Mouse (Mus musculus) thymus, postnatal 10 days (tissue): ENCODE results near the gene Tent4b.
"Not testable (repeated sequence)": the region's sequence is repeated elsewhere in the genome, so short reads cannot be mapped to it uniquely, and the experiment has no call there.

ENCODE experiments used
- DNase-seq, 2 experiments: peaks; one replicate each; pipeline ENCODE4 v3.0.0; 2021; ENCODE audit warnings: low spot score in 2 of 2

Tent4b gene

DNA sequence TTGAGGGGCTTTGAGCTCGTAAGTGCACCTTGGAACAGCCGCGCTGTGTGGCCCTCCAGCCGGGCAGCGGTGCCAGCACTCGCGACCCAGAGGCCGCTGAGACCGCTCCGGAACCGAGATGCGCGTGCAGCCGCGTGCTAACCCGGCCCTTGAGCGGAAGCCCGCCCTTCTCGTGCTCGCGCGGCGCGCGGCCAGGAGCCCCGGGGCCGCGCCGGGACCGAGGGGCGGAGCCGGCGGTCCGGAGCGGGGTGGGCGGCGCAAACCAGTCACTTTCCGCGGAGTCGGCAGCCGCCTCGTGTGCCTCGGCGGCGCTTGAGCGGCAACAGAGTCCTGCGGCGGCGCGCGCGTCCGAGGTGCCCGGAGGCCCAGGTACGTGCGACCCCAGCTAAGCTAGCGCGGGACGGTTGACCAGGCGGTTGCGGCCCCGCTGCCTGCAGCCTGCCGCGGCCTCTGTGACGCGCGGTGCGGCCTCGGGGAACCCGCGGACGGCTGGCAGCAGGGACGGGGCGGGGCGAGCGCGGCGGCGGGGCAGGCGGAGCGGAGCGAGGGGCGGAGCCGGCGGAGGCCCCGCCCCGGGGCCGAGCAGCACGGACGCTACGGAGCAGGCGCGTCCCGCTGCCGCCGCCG lies at the start of gene Tent4b:
TSS of gene Tent4b (plus strand) at position 269 of the 627 bp plus-strand sequence.
- DNase-seq, result peak; percentile 85 to 92

DNA sequence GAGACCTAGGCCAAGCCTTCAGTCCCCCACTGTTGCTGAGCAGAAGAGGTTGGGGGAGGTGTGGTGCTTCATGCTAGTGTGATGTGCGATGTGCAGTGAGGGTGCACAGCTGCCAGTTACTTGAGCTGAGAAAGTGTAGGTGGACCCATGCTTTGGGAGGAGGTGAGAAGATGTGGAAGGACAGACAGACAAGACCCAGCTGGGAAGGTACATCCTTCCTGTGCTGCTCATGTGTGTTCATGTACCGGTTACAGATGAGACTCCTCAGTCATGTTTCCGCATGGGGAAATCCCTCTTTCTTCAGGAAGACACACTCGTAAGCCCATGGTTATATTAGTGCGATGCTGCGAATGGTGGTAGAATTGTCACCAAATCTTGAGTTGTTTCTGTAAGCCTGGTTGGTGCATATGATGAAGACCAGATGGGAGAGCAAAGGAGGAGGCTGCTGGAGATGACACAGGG lies 48.1 kb upstream of the Tent4b start:
- DNase-seq, result no peak

DNA sequence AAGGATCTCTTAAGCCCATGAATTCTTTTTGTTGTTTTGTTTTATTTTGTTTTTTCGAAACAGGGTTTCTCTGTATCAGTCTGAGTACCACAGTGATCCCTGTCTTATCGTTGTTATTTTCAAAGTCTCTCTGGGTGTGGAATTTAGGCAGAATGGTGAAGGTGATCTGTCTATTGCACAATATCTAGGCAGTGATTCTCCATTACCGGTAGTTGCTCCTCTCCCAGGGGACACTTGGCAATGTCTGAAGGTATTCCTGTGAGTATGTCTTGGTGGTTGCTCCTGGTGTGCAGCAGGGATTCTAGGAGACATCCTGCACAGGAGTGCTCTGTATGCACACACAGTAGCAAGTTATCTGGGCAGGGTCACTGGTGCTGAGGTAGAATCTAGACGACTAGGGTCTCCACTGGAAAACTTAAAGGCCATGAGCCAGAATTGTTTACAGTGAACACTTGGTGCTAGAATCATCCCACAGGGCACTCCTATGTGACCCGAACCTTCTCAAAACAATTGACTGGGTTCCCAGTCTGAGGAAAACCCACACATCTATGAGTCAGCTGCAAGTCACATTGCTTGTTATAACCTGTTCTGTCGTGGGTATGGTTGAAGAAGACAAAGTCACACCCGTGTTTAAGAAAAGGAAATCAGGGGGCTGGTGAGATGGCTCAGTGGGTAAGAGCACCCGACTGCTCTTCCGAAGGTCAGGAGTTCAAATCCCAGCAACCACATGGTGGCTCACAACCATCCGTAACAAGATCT lies 38.6 kb upstream of the Tent4b start:
- no peak for DNase-seq

DNA sequence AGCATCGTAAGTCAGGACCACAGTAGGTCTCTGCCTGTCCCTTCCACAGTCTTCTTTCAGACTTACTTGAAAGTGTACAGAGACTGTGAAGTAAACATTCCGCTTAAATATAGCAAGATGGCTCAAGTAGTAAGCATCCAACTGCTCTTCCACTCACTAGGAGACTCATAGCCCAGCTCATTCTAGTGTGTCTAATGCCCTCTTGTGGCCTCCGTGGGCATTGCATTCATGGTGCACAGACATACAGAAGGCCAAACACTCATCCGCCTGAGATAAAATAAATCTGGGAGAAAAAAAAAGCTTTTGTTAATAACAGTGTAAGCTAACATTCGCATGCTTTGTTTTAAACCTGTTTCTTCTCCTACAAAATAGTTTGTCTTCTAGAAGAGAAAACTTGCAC lies 37.6 kb upstream of the Tent4b start:
- peak; percentile 18 to 71 for DNase-seq

DNA sequence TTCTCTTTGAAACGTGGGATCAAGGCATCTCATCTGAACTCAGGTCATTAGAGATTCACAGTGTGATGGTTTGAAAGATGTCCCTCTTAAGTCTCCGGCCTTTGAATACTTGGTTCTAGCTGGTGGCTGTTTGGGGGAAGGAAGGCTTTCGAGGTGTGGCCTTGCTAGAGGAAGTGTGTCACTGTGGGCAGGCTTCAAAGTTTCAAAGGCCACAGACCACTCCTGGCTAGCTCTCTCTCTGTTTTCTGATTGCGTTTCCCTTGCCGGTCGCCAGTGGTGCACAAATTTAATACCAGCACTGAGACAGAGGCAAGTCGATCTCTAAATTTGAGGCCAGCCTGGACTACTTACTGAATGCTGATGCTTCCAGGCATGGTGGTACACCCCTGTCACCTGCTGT lies 23.7 kb upstream of the Tent4b start:
- no peak for DNase-seq

DNA sequence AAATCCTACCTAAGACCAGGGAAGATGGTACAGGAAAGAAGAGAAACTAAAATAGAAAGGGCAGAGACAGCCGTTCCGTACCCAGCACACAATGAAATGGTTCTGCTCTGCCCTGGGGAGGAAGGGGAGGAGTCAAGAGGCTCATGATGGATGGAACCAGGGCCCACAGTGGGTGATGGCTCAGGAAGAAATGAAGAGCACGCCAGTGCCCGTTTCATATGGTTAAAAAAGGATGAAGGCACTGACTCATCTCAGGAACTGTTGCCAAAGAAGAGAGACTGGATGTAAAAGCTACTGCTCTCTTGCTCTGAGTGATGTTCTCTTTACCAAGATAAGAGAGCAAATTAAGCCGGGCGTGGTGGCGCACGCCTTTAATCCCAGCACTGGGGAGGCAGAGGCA lies 21.7 kb upstream of the Tent4b start:
- DNase-seq, result no peak

DNA sequence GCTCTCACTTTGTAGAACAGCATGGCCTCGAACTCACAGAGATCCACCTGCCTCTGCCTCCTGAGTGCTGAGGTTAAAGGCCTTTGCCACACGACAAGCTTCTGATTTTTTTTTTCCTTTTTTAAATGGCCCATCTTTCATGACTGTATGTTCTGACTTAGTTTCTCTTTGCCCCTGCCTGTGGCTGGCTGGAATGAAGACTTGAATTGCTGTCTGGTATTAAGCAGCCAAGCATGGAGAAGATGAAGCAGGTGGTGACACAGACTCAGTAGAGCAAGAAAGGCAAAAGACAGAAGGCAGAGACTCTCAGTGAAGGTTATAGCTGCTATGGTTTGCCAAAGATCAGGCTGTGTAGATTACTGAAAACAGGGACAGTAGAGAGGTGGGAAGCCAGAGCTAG lies 15.9 kb upstream of the Tent4b start:
- DNase-seq, result no peak

DNA sequence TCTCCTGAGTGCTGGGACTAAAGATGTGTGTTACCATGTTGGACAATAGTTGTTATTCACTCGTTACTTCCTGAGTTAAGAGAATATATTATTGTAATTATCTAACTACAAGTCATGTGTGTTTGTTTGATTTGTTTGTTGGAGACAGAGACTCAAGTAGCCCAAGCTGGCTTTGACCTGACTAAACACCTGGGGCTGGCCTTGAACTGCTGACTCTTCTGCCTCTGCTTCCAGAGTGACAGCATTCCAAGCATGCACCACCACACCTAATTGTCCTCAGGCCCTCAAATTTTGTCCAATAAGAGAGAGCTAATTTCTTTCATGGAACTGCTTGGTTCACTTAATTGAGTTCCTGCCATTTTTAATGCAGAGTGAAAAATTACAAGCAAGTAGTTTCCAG lies 14.1 kb upstream of the Tent4b start:
- no peak for DNase-seq

DNA sequence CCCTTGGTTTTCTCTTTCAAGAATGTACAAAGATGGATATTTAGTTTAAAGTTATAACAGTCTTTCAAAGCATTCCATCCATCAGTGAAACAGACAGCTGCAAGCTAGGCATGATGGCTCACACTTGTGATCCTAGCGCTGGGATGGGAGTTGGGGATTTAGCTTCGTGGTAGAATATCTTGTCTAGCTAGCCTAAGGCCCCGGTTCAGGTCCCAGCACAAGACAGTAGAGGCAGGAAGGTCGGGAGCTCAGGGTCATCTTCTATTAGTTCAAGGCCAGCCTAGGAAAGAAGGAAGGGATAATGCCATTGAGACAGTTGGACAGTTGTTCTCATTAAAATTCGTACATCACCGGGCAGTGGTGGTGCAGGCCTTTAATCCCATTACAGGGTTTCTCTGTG lies 13.3 kb upstream of the Tent4b start:
- DNase-seq, result no peak

DNA sequence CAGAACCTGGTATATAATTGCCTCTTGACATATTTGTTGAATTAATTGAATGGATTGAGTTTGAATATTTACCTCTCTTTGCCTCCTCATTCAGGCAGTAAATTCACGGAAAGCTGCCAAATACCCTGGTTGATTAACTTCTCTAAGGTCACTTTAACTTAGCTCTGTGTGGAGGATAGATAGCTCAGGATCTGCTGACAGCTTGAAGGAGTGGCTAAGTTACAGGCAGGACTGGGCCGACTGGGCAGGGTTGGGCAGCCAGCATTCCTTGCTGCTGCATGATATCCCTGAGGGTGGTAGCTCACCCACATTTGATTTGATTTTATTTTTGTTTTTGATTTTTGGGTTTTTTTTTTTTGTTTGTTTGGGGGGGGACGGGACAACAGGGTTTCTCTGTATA lies 1.7 kb upstream of the Tent4b start:
- DNase-seq, result no peak

DNA sequence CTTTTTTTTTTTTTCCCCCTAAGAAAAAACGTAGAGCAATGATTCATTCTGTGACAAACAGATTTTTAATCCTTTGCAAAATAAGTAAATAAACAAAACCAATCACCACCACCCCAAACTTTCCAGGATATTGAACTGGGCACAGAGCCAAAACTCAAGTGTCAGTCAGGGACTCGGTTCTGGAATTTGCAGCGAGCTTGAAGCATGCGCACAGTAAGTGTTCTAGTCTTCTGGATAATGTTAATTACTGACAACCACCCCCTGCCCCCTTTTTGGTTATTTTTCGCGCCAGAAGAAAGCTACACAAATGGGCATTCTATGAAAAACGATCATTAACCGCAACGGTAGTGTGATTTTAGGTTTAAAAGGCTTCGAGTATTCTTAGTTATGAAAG lies 465 bp upstream of the Tent4b start:
- no peak for DNase-seq

DNA sequence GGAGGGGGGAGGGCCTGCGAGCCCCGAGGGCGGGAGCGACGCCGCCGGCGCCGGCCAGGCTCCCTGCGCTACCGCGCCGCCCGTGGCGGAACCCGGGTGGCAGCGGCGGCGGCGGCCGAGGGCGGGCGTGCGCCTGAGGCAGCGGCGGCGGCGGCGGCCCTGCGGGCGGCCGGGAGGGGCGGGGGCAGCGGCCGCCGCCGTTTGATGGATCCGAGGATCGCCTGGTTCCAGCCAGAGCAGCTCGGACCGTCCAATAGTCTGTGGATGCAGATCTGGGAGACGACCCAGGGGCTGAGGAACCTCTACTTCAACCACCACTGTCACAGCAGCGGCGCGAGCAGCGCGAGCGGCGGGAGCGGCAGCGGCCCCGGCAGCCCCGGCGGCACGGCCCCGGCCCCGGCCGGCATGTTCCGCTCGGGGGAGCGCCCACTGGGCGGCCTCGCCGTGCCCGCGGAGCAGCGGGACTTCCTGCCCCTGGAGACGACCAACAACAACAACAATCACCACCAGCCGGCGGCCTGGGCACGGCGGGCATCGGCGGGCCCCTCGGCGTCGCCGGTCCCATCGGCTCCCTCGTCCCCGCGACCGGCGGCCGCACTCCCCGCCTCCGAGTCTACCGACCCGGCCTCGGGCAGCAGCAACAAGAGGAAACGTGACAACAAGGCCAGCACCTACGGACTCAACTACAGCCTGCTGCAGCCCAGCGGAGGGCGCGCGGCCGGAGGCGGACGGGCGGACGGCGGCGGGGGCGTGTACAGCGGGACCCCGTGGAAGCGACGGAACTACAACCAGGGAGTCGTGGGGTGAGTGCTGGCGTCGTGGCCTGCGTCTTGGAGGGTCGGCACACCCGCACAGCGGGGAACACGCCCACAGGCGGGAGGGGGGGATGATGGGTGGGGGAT lies 938 bp downstream of the Tent4b start:
- peak; percentile 34 to 41 for DNase-seq

DNA sequence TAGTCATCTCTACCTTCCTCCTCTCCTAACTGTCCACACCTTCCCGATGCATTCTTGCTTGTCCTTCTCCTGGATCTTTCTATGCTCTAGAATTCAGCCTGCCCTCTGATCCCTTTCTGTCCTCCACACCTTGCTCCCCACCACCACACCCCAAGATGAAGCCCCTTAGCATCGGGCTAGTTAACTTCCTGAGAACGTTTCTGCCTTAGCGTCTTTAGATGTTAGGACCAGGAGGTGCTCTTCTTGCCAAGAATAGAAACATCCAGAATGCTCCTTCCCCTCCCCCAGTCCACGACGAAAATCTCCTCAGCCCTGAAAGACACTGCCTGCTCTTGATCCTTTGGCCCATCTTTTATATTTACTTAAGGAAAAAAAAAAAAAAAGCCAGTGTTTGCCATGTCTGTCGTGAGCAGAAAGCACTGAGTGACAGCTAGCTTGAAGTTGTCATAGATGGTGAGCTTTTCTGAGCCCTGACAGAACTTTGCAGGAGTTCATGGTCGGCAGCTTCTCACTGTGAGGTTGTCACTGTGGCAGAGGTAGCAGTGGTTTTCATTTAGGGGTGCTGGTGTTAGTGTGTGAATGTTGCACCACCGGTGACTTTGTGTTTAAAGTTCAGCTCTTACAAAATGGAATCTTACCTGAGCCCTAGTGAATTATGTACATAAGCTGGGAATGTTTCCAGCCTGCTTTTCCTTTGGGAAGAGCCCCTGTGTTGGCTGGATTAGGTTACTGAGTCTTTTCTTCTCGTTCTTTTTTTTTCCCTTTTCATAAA lies 1.9 kb downstream of the Tent4b start:
- DNase-seq, result no peak

DNA sequence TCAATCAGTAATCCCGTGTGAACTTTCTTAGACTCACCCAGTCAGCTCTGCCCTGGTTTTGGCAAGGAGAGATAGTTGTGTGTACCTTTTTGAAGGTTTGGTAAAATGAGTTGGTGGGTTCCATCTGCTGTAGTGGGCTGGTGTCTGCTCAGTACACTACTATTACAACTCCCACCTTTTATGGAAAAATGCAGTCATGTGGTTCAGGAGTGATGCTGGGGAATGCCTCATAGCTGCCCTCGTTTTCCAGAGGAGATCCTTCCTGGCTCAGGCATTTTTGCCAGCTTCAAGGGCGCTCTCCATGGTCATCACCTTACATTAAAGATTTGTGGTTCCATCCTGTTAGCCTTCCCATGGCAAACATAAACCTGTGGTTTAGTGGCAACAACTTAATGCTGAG lies 2.6 kb downstream of the Tent4b start:
- DNase-seq, result no peak

DNA sequence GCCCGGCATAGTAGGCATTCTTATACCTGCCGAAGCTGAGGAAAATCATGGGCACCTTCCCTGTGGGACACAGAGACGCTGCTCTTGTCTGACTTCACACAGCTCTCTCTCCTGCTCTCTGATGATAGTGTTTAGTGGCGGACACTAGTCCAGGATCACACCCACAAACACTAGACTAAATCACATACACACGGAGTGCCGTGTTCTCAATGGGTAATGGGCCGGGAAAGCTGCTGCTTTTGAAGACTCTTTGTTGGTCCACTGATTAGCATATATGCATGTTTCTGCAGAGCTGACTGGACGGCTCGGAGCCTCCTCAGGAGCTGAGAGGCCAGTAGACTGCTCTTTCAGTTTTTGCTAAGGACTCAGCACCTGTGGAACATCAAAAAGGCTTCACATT lies 7.0 kb downstream of the Tent4b start:
- DNase-seq, result no peak

DNA sequence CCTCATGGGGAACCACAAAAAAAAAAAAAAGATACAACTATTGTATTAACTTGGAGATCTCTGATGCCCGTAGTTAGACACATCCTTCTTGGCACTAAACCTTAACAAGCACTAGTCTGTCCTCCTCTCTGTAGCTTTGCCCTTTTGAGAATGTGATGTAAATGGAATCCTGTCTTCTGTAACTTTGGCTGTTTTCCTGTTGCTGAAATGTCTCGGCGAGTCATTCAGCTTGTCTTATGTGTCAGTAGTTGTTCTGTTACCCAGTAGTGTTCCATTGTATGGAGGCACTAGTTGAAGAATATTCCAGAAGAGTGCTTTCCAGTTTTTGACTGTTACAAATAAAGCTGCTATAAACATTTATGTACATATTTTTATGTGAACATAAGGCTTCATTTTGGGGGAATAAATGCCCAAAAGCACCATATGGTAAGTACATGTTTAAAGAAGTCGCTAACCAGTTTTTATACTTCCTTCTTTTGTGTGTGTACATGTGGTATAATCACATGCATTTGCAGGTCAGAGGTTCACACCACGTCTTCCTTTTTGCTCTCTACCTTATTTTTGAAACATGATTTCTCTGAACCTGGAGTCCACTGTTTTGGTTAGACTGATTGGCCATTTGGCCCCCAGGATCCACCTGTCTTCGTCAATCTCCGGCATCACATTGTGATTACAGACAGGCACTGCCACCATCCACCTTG lies 8.3 kb downstream of the Tent4b start:
- no peak for DNase-seq

DNA sequence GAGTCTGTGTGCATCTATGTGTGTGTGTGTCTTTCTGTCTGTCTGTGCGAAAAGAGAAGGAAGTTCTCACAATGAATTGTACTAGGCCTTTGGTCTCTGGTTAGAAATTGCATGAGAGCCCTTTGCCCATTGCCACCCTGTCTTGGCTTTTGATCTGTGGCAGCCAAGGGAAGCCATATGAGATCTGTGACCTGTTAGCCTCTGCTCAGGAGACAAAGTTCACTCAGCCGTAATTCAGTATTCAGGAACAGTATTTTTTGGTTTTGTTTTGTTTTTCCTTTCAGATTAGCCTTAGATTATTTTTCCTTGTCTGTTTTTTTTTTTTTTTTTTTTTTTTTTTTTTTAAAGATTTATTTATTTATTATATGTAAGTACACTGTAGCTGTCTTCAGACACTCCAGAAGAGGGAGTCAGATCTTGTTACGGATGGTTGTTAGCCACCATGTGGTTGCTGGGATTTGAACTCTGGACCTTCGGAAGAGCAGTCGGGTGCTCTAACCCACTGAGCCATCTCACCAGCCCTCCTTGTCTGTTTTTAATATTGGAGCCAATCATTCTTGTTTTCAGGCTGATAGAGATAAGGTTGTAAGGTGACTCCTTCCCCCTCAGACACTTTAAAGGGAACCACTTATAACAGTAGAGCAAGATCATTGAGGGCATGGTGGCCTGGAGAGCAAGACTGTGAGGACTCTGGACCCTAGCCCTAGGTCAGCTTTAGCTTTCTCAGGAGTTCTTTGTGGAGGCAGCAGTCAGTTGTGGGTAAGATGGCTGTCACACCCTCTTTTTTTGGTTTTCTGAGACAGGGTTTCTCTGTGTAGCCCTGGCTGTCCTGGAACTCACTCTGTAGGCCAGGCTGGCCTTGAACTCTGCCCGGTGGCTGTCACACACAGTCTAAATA lies 11.2 kb downstream of the Tent4b start:
- DNase-seq, result not testable (repeated sequence)

DNA sequence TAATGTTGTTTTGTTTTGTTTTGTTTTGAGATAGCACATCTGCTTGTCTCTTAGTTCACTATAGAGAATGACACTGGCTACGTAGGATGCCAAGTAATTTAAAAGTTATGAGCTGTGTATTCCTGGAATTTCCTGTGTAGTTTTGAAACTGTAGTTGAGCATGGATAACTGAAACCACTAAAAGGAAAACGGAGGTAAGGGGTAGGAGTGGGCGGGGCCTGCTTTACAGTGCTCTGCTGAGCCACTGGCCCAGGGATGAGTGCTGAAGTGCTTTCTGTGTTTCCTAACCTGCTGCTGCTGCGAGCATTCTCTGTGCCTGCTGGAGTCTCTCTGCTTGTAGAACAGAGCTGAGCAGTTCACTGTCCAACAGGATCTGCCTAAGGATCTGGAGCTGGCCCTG lies 22.3 kb downstream of the Tent4b start:
- no peak for DNase-seq

DNA sequence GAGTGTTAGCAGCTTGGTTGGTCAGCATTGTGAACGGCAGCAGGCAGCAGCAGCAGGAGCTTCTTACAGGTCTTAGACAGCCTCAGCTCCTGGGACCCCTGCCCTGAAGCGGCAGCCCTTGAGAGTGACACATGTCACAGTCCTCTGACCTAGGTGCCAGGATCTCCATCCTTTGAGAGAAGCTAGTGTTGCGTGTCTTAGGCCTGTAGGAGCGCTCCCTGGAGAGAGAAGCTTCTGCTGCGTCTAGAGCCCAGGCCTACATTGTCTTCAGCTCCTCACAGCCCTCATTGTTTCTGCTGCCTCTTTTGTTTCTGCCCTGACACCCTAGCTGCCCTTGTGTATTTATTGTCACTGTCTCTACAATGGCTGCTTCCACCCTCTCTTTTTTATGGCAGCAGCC lies 26.3 kb downstream of the Tent4b start:
- DNase-seq, result no peak

DNA sequence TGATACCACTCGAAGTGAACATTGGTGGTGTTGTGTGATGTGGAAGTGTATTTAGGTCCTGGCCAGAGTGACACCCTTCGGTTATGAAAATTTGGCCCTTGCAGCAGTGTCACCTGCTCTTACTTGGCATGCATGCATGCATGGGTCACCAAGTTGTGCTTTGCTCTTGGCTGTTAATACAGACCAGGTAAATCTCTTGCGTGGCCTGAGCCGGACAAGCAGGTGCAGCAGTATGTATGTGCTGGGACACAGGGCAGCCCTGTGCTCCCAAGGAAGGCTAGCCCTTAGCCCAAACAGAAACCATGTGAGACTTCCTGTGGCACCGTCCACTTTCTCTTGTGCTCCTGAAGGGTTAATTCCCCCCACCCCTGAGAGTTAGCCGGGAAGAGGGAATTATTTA lies 28.8 kb downstream of the Tent4b start:
- no peak for DNase-seq
